Mouse (Mus musculus) stomach, postnatal 0 days (tissue): ENCODE measurements around the gene AI467606.

Experiments used
- CTCF ChIP-seq: IDR thresholded peaks from 2 replicates; pipeline ENCODE4 v1.5.1; 2016; ENCODE audit warnings: antibody characterized with exemption, low read depth, mild to moderate bottlenecking, moderate library complexity
- EP300 ChIP-seq: optimal IDR thresholded peaks from 2 replicates; pipeline ENCODE3; 2016; ENCODE audit warnings: antibody characterized with exemption

- TF ChIP-seq EP300: no peak
- TF ChIP-seq CTCF: peak; percentile 36; the same call in 1 of the 2 replicates
Measured at GRCm38 (mm10) chr7:127077692-127078091, 13.5 kb upstream of the AI467606 start.
